Mouse (Mus musculus): ENCODE results near the gene Rhbdl1. TPM values are rescaled to one million over a fixed set of nuclear protein-coding genes. Genes with fewer than 3 reads are reported as not detected.

Rhbdl1 gene
- polyA plus RNA-seq (2015; fragmentation: Nextera tagmentation; extraction: Ambion mirVana): 9.7 and 11.2 TPM in 2 replicates

GRCm38 (mm10) chr17:25837076-25837410 is at the start of gene Rhbdl1:
Rhbdl1 (minus strand) TSS chr17:25837295.
- no peaks in the 10 kb centered on the region for H3K9me3 ChIP-seq (replicated peaks)
- under 1% methylated on average over 29 of the region's 29 CpGs for WGBS

DNA sequence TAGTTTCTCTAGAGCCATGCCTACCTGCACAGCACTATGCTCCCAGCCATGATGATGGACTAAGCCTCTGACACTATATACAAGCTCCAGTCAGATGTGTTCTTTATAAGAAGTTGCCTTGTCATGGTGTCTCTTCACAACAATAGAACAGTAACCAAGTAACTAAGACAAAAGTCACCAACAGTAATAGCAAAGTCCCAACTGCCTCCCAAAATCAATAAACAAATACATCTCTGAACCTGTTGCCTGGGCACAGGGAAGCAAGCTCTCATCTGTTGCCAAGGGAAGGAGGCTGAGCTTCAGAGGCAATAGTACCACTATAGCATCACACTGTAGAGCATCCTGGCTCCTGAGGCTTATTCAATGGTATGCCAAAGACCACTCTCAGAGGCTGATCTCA is 49.7 kb upstream of the Rhbdl1 start:
- H3K4me2 ChIP-seq: no peak overlapping the region
- H3K36me3 ChIP-seq (ENCODE audit: poor library complexity, severe bottlenecking): peaks cover 48% of the 10 kb centered on the region
- H3K4me1 ChIP-seq: no peaks in the 10 kb centered on the region
- no peak overlapping the region for H3K4me3 ChIP-seq
- no peaks in the 10 kb centered on the region for H3K27me3 ChIP-seq
- no peaks in the 10 kb centered on the region for H3K9me3 ChIP-seq (replicated peaks)
- no peak overlapping the region for H3K9ac ChIP-seq
- H3K27ac ChIP-seq: no peak overlapping the region
- ATAC-seq: no peak

More at GRCm38 (mm10) chr17:25837076-25837410, at the start of gene Rhbdl1:
- H3K9ac ChIP-seq: peak within 1 kb of the TSS; percentile 75
- peaks cover 51% of the 10 kb centered on the region for H3K4me1 ChIP-seq
- peaks cover 52% of the 10 kb centered on the region for H3K36me3 ChIP-seq (ENCODE audit: poor library complexity, severe bottlenecking)
- H3K4me3 ChIP-seq: peak within 1 kb of the TSS; percentile 44
- peak within 1 kb of the TSS; percentile 82 for H3K27ac ChIP-seq
- peak within 1 kb of the TSS; percentile 79 for H3K4me2 ChIP-seq
- no peaks in the 10 kb centered on the region for H3K27me3 ChIP-seq
- peak; percentile 29 for ATAC-seq

GRCm38 (mm10) chr17:25885636-25886035 is 48.5 kb upstream of the Rhbdl1 start:
- no peak for ATAC-seq
- H3K4me1 ChIP-seq: peaks cover 8% of the 10 kb centered on the region
- no peak overlapping the region for H3K4me2 ChIP-seq
- peaks cover 53% of the 10 kb centered on the region for H3K36me3 ChIP-seq (ENCODE audit: poor library complexity, severe bottlenecking)
- no peak overlapping the region for H3K9ac ChIP-seq
- H3K9me3 ChIP-seq (replicated peaks): no peaks in the 10 kb centered on the region
- H3K27ac ChIP-seq: no peak overlapping the region
- no peak overlapping the region for H3K4me3 ChIP-seq
- 61% methylated on average over 4 of the region's 4 CpGs for WGBS
- H3K27me3 ChIP-seq: no peaks in the 10 kb centered on the region

DNA sequence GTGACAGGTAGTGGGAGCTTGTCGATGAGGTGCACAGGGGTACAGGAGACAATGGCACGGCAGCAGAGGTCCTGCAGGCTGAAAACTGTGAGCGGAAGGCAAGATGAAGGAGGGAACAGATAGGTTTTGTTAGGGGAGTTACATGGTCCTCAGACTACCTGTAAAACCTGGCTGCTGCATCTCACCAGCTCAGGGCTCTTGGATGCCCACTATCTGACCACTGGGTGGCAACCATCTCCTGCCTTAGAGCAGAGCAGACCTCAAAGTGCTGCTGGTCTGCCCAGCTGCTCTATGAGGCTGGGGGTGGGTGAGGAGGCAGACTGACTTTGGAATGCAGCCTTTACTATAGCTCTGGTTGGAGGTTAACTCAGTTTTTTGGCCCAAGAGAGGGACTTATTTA is 46.7 kb upstream of the Rhbdl1 start:
- Histone ChIP-seq H3K4me2 (no peak overlapping the region), H3K27me3 (no peaks in the 10 kb centered on the region), H3K36me3 (ENCODE audit: poor library complexity, severe bottlenecking) (peaks cover 56% of the 10 kb centered on the region), H3K27ac (no peak overlapping the region), H3K9ac (no peak overlapping the region), H3K4me3 (no peak overlapping the region), H3K4me1 (peaks cover 16% of the 10 kb centered on the region), H3K9me3 (replicated peaks) (no peaks in the 10 kb centered on the region)
- WGBS: 89% methylated on average over 3 of the region's 3 CpGs
- no peak for ATAC-seq

DNA sequence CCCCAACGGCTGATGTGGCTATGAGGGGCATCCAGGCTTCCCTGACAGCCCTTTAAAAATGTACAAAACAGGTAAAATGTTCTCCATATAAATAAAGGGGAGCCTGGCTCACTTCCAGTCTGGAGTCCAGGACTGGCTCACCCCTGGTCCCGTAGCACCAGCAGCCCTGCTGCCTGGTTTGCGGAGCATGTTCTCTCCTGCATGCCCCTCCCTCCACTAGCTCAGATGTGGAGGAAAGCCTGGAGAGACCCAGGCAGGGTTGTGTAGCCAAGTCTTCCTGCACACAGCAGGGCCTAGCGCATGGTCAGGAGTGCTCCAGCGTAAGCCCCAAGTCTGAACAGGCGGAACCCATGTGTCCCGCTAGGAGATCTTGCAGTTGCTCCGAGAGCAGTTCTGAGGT is 46.2 kb upstream of the Rhbdl1 start:
- H3K9me3 ChIP-seq (replicated peaks): no peaks in the 10 kb centered on the region
- peaks cover 61% of the 10 kb centered on the region for H3K36me3 ChIP-seq (ENCODE audit: poor library complexity, severe bottlenecking)
- H3K4me1 ChIP-seq: peaks cover 16% of the 10 kb centered on the region
- 0 out of 2 replicates have a peak overlapping the region, but pooled peaks have one; percentile 25 for H3K27ac ChIP-seq
- no peak overlapping the region for H3K4me3 ChIP-seq
- H3K9ac ChIP-seq: no peak overlapping the region
- no peaks in the 10 kb centered on the region for H3K27me3 ChIP-seq
- whole genome bisulfite sequencing: 82% methylated on average over 8 of the region's 8 CpGs
- ATAC-seq: no peak
- no peak overlapping the region for H3K4me2 ChIP-seq

GRCm38 (mm10) chr17:25882306-25882705 is 45.2 kb upstream of the Rhbdl1 start:
- H3K36me3 ChIP-seq (ENCODE audit: poor library complexity, severe bottlenecking): peaks cover 64% of the 10 kb centered on the region
- peaks cover 16% of the 10 kb centered on the region for H3K4me1 ChIP-seq
- no peak overlapping the region for H3K4me3 ChIP-seq
- H3K9ac ChIP-seq: no peak overlapping the region
- no peaks in the 10 kb centered on the region for H3K27me3 ChIP-seq
- H3K27ac ChIP-seq: no peak overlapping the region; the same call in 1 of the 2 replicates
- no peak overlapping the region for H3K4me2 ChIP-seq
- no peak for ATAC-seq
- no peaks in the 10 kb centered on the region for H3K9me3 ChIP-seq (replicated peaks)
- 52% methylated on average over 5 of the region's 5 CpGs for WGBS

GRCm38 (mm10) chr17:25881691-25882090 is 44.6 kb upstream of the Rhbdl1 start:
- peaks cover 21% of the 10 kb centered on the region for H3K4me1 ChIP-seq
- H3K27me3 ChIP-seq: no peaks in the 10 kb centered on the region
- H3K27ac ChIP-seq: peak overlapping the region; percentile 52
- peak overlapping the region; percentile 23; the same call in 1 of the 2 replicates for H3K9ac ChIP-seq
- ATAC-seq: no peak
- H3K36me3 ChIP-seq (ENCODE audit: poor library complexity, severe bottlenecking): peaks cover 62% of the 10 kb centered on the region
- H3K4me3 ChIP-seq: no peak overlapping the region
- H3K9me3 ChIP-seq (replicated peaks): no peaks in the 10 kb centered on the region
- no peak overlapping the region for H3K4me2 ChIP-seq
- WGBS: 23% methylated on average over 4 of the region's 4 CpGs

- Histone ChIP-seq H3K27ac (peak overlapping the region; percentile 52), H3K9ac (peak overlapping the region; percentile 23; the same call in 1 of the 2 replicates), H3K4me2 (no peak overlapping the region), H3K4me3 (no peak overlapping the region), H3K27me3 (no peaks in the 10 kb centered on the region), H3K4me1 (peaks cover 27% of the 10 kb centered on the region), H3K36me3 (ENCODE audit: poor library complexity, severe bottlenecking) (peaks cover 62% of the 10 kb centered on the region), H3K9me3 (replicated peaks) (no peaks in the 10 kb centered on the region)
- 5% methylated on average over 5 of the region's 5 CpGs for WGBS
- no peak for ATAC-seq
Measured at GRCm38 (mm10) chr17:25880913-25881641, 44.0 kb upstream of the Rhbdl1 start.

DNA sequence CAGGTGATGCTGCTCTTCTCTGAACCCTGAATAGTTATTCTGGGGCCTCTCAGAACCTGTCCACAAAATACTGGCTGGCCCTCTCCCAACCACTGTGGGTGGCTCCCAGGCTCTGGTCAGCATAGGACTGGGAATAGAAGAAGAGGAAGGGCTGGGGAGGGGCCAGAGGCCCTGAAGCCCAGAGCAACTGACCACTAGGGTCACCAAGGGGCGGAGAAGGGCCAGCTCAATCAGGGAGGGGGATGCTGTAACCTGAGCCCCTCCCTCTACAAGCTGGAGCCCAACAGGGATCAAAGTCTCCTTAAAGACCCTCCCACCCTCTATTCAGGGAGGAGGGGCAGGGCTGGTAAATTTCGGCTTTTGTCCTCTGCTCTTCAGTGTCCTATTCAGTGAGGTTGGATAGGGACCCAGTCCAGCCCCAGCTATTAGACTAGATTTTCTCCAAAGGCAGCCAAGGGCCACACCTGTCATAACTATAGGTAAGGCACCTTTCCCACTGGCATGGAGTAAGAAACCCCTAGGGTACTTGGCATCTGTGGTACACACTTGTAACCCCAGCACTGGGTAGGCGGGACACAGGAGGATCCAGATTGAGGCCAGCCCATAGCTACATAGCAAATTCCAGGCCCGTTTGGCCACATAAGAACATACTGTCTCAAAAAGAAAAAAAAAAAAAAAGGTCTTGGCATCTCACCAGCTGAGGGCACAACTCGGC is 43.3 kb upstream of the Rhbdl1 start, which contains the start of gene Wfikkn1:
Wfikkn1 (minus strand) TSS at position 663 of the 715 bp plus-strand sequence.
- Histone ChIP-seq H3K9me3 (replicated peaks) (no peaks in the 10 kb centered on the region), H3K4me1 (peaks cover 31% of the 10 kb centered on the region), H3K9ac (peak within 1 kb of the TSS; percentile 23; the same call in 1 of the 2 replicates), H3K27ac (peak within 1 kb of the TSS; percentile 52), H3K4me3 (no peak within 1 kb of the TSS), H3K27me3 (no peaks in the 10 kb centered on the region), H3K36me3 (ENCODE audit: poor library complexity, severe bottlenecking) (peaks cover 62% of the 10 kb centered on the region), H3K4me2 (no peak within 1 kb of the TSS)
- no peak for ATAC-seq
- 24% methylated on average over 5 of the region's 5 CpGs for WGBS

DNA sequence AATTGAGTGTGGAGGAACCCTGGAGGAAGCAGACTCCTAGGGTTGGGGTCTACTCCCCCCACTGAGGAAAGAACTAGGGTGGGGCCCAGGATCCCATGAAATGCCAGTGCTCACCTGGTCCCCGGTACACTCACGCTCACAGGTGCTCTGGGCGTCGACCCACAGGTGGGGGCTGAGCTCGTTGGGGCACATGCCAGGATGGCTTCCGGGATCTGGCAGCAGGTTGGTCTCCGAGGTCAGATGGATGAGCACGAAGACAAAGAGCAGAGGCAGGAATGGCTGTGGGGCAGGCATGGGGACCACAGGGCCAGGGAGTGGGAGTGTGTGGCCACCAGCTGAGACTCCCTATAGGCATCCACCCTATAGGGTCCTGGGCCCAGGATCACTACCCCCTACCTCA is 42.7 kb upstream of the Rhbdl1 start:
- Histone ChIP-seq H3K9ac (no peak overlapping the region), H3K27me3 (no peaks in the 10 kb centered on the region), H3K9me3 (replicated peaks) (no peaks in the 10 kb centered on the region), H3K4me2 (no peak overlapping the region), H3K36me3 (ENCODE audit: poor library complexity, severe bottlenecking) (peaks cover 58% of the 10 kb centered on the region), H3K27ac (no peak overlapping the region), H3K4me3 (no peak overlapping the region), H3K4me1 (peaks cover 31% of the 10 kb centered on the region)
- 72% methylated on average over 8 of the region's 8 CpGs for WGBS
- no peak for ATAC-seq

GRCm38 (mm10) chr17:25879261-25879660 is 42.2 kb upstream of the Rhbdl1 start:
- peaks cover 32% of the 10 kb centered on the region for H3K4me1 ChIP-seq
- 38% methylated on average over 4 of the region's 4 CpGs for WGBS
- H3K27ac ChIP-seq: no peak overlapping the region
- H3K9ac ChIP-seq: no peak overlapping the region
- ATAC-seq: no peak
- no peak overlapping the region for H3K4me2 ChIP-seq
- peaks cover 53% of the 10 kb centered on the region for H3K36me3 ChIP-seq (ENCODE audit: poor library complexity, severe bottlenecking)
- no peaks in the 10 kb centered on the region for H3K9me3 ChIP-seq (replicated peaks)
- no peak overlapping the region for H3K4me3 ChIP-seq
- no peaks in the 10 kb centered on the region for H3K27me3 ChIP-seq

DNA sequence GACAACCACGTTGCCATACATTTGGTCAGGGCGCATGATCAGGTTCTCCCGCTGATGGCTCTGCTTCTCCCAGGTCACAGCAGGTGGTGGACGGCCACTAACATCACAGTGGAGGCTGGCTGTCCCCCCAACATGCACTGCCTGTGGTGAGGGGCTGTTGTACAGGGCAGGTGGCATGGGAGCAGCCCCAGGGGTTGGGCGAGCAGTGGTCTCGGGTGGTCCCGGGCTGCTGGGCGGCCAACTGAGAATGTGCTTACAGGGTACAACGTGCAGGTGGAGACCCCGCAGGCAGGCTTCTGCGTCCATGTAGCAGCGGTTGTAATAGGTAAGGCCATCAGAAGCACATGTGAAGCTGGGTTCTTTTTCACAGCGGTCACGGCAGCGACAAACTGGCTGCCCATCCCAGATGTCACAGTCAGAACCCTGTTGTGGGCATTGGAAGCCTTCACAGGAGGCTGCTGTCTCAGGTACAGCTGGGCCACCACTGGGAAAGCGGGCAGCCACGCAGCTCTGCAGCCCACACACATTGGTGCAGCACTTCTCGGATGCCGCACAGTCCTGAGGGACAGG is 41.6 kb upstream of the Rhbdl1 start:
- Histone ChIP-seq H3K9me3 (replicated peaks) (no peaks in the 10 kb centered on the region), H3K27me3 (no peaks in the 10 kb centered on the region), H3K27ac (no peak overlapping the region), H3K36me3 (ENCODE audit: poor library complexity, severe bottlenecking) (peaks cover 48% of the 10 kb centered on the region), H3K4me1 (peaks cover 38% of the 10 kb centered on the region), H3K4me3 (no peak overlapping the region), H3K4me2 (no peak overlapping the region), H3K9ac (no peak overlapping the region)
- WGBS: 90% methylated on average over 19 of the region's 19 CpGs
- ATAC-seq: no peak

Data from forebrain, embryonic 13.5 days (tissue).